Mouse (Mus musculus) frontal cortex, adult 2 months (tissue): ENCODE results near the gene Pagr1b. TPM values are rescaled to one million over a fixed set of nuclear protein-coding genes. Genes with fewer than 3 reads are reported as not detected.

Experiments
- DNase-seq, 2 experiments: peaks; one replicate each; pipeline ENCODE4 v3.0.0; 2022; ENCODE audit warnings: low spot score in 1 of 2; ENCODE audit errors: extremely low spot score in 1 of 2
- polyA plus RNA-seq: library from polyadenylated mRNA; depleted of rRNA; stranded (reverse); fragments of >200 nt; gene quantifications from 2 replicates; pipeline ENCODE4 v1.2.3, GENCODE M21; 2012

Pagr1b gene
- polyA plus RNA-seq, 1 experiment, result 2.4 TPM

DNA sequence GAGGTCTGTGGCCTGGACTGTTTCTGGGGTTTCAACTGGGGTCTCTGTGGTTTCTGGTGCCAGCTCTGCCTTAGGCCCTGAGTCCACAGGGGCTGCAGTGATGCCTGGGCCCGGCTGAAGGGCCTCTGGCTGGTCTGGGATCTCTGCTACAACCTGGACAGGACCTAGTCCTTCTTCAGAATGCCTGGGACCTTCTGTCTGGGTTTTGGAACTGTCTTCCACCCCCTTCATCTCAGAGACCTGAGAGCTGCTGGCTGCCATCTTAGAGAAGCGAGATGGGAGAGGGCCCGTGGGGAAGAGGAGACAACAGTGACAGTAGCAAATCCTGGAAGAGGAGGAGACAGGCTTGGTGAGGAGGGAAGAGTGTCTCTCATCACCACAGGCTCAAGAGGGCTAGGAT is 3.7 kb upstream of the Pagr1b start:
- no peak for DNase-seq

DNA sequence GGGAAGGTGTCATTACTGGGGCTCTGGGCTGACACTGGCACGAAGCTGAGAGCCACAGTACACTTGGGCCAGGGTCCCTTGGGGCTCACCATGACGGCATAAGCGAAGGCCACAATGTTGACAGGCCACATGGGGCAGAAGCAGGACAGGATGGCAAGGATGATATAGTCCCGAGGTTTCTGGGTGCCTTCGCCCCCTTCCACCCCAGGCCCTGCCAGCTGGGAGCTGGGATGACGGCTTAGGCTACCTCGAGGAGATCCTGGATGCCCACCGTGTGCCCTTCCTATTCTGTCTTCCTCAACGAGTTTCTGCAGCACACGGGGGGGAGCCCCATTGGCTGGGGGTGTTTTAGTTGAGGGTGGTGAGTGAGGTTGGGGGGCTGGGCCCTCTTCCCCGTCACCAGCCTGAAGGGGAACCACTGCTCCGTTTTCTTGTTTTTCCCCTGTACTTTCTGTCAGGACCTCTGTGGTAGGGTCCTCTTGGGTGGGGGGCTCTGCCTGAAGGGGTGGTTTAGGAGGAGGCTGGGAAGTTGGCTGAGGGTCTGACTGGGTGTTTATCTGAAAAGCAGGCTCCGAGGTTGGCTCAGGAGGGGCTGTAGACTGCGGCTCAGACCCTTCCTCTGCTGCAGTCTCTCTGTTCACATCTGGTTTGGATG is 3.1 kb upstream of the Pagr1b start:
- no peak for DNase-seq

DNA sequence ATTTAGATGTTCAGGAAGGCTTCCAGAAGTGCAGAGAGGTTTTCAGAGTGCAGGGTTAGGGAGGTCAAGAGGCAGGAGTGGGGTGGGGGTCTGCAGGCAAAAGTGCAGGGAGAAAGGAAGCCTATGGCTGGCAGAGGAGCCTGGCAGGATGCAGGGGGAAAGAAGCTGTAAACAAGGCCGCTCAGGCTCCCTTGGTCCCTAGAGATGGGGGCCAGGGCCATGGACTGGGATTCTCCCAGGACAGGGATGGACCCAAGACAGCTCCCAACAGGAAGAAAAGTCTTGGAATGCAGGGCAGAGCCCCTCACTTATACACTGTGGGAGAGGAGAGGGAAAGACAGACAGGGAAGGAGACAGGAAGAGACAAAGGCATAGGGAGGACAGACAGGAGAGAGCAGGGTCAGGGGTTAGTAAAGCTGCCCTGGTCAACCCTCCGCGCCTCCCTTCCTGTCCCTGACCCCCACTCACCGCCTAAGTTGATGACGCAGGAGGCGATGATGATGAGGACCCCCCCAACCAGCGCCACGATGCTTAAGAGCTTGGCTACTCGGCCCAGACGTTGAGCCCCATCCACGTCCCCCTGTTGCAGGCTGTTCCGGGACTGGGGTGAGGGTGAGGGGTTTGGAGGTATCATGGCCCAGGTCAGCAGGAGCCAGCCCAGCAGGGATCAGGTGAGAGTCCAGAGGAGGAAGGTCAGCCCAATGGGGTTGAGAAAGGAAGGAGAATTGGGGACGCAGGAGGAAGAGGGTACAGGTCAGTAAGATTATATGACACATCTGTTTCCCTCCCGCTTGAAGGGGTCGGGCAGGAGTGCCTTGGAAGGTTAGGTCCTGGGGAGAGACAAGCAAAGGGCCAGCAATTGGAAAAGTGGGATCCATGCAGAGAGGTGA is 2.4 kb upstream of the Pagr1b start:
- no peak for DNase-seq

DNA sequence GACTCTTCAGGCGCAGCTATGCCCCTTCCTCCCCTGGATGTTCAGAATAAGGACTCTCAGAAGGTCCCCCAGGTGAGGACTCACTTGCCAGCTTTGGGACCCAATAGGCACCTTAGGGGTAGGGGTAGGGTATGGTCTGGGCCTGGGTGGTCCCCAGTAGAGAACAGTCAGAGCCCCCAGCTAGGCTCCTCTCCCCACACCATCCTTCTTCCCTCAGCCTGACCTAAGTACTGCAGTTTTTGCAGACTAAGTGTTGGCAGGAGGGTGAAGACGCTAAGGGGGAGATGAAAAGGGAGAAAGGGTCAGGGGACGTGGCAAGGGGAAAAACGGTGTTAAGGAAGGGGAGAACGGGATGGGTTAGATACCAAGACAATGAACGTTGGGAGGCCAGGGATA is 1.7 kb upstream of the Pagr1b start:
- DNase-seq, result no peak

DNA sequence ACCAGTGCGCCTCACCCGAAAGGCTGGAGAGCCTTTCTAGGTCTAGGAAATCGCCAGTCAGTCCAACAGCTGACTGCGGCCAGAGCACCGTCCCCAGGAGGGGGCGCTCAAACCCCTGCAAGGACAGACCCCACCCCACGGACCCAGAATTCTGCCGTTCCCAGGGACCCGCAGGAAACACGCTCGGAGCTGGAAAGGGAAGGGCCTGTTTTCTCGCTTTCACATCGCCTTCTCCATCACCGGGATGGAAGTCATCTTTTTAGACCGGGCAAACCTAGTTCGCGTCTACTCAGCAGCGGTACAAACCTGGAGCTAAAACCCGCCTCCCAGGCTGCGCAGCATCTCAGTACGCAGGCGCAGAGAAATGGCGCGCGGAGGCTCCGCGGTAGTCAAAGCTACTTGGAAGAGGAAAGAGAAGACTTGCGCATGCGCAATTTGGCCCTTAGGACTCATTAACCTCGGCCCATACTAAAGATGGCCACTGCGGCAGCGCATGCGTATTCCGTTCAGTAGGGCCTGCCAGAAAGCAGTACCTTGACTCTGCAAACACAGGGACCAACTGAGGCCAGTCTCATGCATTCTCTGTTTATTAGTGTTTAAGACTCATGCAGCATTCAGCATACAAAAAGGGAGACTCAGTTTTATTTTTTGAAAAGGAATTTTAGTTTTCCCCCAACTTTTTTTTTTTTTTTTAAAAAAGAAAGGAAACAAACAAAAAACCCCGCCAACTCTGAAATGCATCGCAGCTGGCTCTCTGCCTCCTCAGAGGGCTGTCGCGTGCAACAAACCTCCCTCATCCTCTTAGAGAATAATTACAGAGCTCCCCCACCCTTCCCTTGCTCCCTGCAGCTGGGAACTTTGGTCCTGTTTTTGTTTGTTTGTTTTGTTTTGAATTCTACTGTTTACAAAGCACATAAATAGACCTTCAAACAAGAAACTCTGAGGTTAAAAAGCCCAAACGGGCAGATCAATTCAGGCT is 976 bp upstream of the Pagr1b start, which contains the start of gene Pagr1a:
Gene Pagr1a, minus strand, starts transcription at position 382 of the 979 bp plus-strand sequence.
- peak; percentile 96 to 99 for DNase-seq

DNA sequence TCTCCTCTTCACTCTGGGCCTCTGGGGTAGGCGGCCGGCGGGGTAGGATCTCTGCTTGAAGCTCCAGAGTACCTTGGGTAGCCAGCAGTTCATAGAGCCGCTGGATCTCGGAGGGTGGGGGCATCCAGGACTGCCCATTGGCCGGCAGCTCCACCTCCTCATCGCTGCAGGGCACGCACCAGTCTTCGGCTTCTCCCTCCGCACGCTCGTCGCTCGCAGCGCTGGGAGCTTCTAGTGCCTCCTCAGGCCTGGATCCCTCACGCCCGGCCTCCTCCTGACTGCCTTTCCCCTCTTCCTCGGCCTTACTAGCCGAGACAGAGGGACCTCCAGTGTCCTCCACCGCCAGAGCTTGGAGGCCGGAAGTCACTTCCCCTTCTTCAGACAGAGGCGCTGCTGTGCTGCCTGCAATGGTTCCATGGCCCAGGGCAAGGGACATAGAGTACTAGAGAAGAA is 228 bp upstream of the Pagr1b start:
- no peak for DNase-seq

DNA sequence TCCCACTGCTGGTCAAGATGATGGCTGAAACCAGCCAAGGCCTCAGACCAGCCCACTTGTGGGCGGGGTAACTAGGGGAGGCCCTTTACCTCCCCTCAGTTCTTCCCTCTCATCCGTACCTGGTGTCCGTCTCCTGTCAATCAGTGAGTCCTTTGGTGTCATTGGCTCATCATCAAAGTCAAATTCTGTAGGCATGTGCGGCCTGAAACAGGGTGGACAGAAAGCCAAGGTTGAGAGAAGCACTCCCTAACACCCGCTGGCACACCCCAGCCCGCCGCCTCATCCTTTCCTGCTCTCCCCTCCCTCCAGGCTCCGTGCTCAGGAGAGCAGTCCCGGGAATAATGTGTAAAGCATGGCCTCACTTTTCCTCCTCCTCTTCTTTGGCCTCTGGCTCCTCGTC is 203 bp downstream of the Pagr1b start:
- DNase-seq, result no peak

DNA sequence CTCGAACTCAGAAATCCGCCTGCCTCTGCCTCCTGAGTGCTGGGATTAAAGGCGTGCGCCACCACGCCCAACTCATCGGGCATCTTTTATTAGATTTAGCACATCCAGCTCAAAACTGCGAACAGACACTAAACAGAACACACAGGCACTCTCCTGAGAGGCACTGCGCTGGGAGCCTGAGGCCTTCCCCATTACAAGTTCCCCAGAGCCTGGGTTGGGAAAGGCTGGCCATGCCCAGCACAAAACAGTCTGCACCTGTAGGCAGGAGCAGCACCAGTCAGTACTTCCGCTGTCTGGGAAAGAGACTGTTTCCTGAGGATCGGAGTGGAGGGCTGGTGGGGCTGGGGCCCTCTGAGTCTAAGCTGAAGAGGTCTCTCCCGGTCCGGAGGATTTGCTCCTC is 1.3 kb downstream of the Pagr1b start:
- no peak for DNase-seq

DNA sequence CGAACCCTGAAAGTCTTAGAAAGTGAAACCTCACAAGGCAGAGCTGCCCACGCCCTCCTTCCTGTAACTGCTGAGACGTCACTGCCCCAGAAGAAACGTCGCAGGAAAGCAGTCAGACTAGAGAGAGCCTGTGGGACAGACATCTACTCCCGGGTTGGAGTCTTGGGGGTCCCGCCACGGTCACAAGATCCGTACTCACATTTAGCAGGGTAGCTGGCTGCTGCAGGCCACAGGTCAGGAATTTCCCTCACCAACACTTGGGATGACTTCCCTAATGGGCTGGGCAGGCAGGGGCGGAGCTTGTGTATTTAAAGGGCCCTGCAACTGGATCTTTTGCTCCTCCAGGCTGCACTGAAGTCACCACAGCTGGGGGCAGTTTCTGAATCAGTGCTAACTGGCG is 2.0 kb downstream of the Pagr1b start, which contains the start of gene Mvp:
Gene Mvp, minus strand, starts transcription at position 302 of the 400 bp plus-strand sequence.
- no peak for DNase-seq

DNA sequence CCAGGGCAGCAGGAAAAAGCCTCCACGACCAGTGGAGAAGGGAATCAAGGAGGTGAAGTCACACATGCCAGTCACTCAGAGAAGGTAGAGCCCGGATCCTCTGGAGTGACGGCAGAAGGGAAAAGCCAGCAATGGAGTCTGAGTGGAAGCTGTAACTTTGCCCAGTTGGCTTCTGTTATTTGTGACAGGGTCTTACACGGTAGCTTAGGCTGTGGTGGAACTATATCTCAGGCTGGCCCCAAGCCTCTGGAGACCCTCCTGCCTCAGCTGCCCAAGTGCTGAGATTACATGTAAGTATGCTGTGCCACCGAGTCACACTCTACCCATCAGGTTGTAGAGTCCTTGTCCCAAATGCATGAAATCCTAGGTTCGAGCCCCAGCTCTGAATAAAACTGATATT is 2.9 kb downstream of the Pagr1b start:
- DNase-seq, result no peak

DNA sequence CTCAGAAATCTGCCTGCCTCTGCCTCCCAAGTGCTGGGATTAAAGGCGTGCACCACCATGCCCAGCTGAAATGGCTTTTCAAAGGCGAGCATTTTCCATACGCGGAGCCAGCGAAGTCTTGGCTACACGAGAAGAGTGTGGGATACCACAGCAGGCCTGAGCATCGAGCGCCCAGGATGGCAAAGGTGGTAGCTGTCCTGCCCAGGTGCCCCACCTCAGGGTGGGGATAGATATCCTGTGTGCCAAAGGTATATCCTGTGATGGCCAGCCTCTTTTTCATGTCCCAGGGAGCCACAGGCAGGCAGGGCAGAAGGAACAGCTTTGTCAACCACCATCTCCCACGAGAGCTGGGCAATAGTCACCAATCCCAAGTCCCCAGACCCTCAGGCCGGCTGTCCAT is 3.4 kb downstream of the Pagr1b start:
- DNase-seq, result no peak

DNA sequence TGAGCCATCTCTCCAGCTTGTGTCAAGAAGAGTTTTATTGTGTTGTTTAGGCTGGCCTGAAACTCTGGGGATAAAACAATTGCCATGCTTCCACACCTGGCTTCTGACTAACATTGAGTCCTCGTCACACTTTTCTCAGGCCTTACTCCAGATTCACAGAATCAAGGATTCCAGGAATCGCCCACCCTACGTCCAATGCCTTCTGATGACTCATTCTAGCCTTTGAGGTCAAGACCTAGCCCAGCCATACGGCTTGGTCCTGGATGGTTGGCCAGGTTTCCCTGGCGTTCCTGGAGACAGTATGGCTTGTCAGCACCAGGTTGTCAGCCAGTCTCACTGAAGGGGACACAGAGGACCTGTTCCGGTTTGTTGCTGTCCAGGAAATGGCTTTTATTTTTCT is 3.9 kb downstream of the Pagr1b start:
- DNase-seq, result no peak

DNA sequence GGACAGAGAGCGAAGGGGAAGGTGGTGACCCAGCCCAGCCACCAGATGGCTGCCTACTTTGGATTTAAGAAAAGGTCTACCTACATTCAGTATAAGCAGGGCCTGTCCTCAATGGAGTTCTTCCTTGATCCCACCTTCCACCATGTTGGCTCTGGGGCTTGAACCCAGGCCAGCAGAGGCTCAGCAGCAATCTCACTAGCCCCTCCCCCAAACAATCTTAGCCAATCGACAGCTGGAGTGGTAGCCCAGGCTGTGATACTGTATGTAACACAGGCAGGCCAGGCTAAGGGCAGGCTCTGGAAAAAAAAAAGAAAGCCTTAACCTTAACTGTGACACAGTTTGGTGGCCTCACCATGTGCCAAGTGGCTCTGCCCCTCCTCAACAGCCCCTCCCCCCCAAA is 4.6 kb downstream of the Pagr1b start:
- no peak for DNase-seq

DNA sequence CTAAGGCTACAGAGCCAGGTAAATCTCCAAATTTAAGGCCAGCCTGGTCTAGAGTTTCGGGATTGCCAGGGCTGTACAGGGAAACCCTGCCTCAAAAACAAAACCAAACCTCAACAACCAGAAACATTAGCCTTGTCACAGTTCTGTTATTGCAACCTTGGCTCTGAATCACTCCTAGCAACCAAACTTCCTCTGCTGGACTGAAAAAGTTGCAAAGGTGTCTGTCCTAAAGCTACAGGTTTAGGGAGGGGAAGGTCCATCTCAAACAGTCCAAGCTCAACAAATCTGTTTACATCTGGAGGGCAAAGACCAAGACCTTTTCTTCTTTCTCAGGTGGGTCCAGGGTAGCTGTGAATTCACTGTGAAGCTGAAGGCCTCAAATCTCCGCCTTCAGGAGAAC is 5.2 kb downstream of the Pagr1b start:
- DNase-seq, result no peak

DNA sequence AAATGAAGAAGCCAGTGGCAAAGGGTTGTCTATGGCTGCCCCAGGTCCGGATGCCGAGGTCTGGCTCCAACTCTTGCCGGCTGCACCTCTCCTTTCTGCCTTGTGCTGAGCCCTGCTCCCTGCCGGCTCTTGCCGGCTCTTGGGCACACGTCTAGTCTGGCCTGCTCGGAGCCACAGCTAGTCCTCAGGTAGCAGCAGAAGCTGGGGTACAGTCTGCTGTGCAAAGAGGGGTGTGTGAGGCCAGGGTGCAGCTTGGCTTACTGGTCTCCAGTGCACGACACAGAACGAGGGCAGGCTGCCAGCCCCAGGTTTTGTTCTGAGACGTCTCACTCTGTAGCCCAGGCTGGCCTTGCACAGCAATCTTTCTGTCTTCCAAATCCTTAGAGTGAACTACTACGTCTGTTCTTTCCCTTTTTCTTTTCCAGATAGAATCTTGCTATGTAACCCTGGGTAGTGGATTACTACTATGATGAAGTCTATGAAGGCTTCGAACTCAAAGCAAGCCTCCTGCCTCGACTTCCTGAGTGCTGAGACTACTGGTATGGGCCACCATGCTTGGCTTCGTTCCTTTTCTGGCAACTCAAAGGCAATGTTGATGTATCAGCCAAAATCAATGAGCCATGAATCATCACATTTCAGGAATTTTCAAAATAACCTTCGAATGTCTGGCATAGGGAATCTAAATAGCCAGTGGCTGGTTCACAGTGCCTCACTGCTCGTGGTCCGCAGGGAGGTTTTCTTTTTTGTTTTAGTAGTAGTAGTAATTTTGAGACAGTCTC is 6.8 kb downstream of the Pagr1b start:
- no peak for DNase-seq

DNA sequence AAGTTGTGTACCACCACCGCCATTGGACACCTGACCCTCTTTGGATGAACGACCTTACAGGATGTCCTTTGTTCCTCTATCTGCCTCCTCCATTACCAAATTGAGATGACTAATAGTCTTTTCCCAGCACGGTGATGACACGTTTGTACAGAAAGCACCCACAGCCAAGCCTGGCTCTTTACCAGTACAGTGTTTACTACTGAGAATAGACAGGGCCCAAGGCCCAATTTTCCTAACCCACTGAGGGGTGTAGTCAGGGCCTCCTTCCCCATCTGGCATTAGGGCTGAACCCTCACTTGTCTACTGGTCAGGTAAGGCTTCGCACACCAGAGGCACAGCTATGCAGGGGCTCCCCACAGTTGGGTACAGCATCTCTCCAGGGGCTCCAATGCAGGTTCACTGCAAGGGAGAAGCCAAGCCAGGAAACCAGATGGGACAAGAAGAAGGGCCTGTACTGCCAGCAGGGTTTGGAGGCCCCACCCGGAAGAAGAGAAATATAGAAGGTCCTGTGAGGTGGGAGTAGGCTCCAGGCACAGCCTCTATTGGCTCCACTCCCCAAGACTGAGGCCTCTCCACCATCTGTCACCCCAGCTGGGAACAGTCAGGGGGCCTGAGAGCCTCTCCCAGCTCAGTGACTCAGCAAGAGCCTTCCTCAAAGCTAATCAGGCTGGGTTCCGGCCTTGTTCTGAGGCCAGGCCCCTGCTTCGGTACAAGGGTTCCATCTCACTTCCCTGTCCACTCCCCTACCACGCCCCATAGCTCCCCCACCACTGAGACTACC is 7.9 kb downstream of the Pagr1b start:
- DNase-seq, result peak; percentile 77 to 87

DNA sequence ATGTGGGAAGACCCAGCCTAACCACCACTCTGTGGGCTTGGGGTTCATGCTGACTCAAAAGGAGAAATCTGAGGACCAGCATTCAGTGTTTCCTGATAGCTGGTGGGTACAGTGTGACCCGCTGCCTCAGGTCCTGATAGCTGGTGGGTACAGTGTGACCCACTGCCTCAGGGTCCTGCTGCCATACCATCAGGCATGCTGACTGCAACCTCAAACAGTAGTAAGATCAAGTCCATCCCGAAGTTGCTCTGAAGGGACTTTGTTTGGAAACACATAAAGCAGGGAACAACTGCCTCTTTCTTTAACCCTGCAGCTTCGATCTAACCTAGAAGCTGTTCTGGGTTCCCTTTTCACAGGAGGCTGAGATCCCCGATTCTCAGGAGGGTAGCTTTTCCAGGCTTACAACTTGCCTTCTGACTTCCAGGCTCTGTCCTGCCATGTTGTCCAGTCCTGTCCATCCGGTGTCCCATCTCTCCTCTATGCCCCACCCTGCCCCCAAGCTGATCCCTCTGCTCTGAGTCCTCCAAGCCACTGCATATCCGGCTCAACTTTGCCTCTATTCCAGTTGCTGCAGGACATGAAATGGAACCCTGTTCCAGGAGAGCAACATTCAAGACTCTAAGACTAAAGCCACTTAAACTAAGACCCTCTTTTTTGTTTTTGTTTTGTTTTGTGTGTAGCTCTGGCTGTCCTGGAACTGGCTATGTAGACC is 8.8 kb downstream of the Pagr1b start:
- no peak for DNase-seq

DNA sequence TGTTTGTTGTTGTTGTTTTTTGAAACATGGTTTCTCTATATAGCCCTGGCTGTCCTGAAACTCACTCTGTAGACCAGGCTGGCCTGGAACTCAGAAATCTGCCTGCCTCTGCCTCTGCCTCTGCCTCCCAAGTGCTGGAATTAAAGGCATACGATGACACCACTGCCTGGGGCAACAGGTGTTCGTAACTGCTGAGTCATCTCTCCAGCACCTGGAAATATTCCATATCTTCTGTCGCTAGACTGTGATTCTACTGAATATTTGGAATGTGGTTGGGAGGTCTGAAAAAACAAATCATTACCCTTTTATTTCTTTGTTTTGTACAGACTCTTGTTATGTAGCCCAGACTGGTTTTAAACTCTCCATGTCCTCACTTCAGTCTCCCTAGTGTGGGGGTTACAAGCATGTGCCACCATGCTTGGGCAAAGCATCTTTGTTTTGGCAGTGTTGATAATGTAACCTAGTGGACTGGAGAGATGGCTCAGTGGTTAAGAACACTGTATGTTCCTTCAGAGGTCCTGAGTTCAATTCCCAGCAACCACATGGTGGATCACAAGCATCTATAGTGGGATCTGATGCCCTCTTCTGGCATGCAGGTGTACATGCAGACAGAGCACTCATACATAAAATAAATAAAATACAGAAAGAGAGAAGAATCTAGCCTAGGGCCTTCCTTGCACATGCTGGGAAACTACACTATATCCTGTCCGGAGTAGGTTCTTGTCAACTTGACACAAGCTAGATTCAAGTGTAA is 12.0 kb downstream of the Pagr1b start:
- no peak for DNase-seq
